Mouse (Mus musculus): ENCODE measurements around the gene Nudt17. TPM values are rescaled to one million over a fixed set of nuclear protein-coding genes. Genes with fewer than 3 reads are reported as not detected.
"Not testable (repeated sequence)": the region's sequence is repeated elsewhere in the genome, so short reads cannot be mapped to it uniquely, and the experiment has no call there.

Nudt17 gene
- polyA plus RNA-seq, 1 experiment from 2014 or later: 15.4 TPM

DNA sequence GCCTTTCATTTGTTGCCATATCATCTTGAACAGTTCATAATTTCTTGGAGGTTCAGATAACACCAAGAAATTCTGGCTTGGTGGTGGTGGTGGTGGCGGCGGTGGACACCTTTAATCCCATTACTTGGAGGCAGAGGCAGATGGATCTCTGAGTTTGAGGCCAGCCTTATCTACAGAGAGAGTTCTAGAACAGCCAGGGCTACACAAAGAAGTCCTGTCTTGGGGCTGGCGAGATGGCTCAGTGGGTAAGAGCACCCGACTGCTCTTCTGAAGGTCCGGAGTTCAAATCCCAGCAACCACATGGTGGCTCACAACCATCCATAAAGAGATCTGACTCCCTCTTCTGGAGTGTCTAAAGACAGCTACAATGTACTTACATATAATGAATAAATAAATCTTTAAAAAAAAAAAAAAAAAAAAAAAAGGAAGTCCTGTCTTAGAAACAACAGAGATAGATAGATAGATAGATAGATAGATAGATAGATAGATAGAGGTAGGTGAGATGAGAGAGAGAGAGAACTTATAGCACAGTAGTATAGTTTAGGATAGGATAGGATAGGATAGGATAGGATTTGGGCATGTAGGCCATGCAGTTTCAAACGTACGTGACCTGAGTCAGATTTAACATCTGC, 42.5 kb downstream of the Nudt17 start:
- H3K9ac ChIP-seq; H3K27ac ChIP-seq; H3K4me2 ChIP-seq; H3K4me3 ChIP-seq; ATAC-seq (replicated peaks); H3K27me3 ChIP-seq (replicated peaks); H3K9me3 ChIP-seq; H3K36me3 ChIP-seq (replicated peaks): not testable (repeated sequence)
- WGBS: 93% methylated on average over 7 of the region's 7 CpGs
- H3K4me1 ChIP-seq: peaks cover 20% of the 10 kb centered on the region

DNA sequence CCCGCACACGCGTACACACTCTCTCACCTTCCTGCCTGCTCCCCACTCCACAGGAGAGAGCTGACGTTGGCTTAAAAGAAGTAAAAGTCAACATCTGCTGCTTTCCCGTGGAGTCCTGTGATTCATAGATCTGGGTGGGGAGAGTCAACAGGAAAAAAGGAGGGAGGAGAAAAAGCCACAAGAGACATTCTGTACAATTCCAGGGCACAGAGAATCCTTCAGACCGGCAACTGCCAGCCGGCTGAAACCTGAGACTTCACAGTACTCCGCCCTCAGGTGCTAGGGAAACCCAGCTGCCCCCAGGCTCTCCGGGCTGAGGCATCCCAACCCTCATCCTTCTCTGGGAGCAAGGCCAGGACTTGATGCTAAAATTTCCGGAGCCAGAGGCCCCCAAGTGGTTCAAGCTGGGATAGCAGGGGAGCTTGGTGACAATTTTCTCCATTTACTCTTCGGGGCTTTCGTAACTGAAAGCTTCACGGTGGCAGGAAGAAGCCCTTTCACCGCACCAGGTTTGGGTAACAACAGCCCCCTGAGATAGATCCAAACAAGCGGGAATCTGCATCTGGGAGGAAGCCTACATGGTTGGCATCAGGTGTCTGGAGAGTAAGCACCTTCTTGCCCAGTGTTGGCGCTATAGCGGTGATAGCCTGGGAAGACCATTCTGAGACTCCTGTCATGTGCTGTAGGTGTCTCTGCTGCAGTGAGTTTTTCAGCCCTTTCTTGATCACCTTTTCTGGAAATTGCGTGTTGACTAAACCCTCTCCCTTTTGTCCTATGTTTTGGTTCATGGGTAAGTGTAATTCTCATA, 44.7 kb downstream of the Nudt17 start:
- Histone ChIP-seq H3K4me2 (peak overlapping the region; percentile 70), H3K4me1 (peaks cover 15% of the 10 kb centered on the region; the same call in 1 of the 2 replicates), H3K27me3 (replicated peaks) (no peaks in the 10 kb centered on the region), H3K4me3 (peak overlapping the region; percentile 38), H3K36me3 (replicated peaks) (no peaks in the 10 kb centered on the region), H3K9me3 (no peaks in the 10 kb centered on the region), H3K27ac (peak overlapping the region; percentile 77), H3K9ac (peak overlapping the region; percentile 34; the same call in 1 of the 2 replicates)
- peak; percentile 87 for ATAC-seq (replicated peaks)
- 7% methylated on average over 17 of the region's 18 CpGs for WGBS

DNA sequence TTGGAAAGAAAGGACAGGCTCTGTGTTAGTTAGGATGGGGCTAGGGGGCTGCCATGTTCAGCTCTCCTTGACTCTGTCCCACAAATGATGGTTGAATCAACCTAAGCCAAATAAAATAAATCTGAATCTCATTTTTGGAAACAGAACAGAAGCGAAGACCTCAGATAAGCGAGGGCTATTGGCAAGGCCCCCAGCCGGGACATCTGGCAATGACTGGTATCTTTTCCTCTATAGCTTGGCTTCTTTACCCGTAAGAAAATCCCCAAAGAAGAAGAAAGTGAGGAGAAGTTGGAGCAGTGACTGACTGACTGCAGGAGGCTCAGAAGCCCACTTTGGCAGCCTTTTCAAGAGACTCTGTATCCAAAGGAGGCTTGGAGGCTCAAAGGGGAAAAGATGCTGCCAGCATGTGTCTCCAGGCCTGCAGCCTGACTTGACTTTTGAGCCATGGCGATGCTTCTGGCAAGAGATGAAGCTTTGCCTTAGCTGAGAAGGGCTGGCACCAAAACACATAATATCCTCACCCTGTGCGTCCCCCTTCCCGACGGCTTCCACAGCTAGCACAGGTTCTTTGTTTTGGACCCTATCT, 45.5 kb downstream of the Nudt17 start:
- Histone ChIP-seq H3K4me3 (peak overlapping the region; percentile 38; the same call in 1 of the 2 replicates), H3K27ac (peak overlapping the region; percentile 77; the same call in 1 of the 2 replicates), H3K4me1 (peaks cover 15% of the 10 kb centered on the region; the same call in 1 of the 2 replicates), H3K27me3 (replicated peaks) (no peaks in the 10 kb centered on the region), H3K36me3 (replicated peaks) (no peaks in the 10 kb centered on the region), H3K9ac (peak overlapping the region; percentile 34; the same call in 1 of the 2 replicates), H3K9me3 (no peaks in the 10 kb centered on the region), H3K4me2 (peak overlapping the region; percentile 70)
- WGBS: 47% methylated on average over 8 of the region's 8 CpGs
- ATAC-seq (replicated peaks): peak; percentile 3; the same call in 1 of the 2 replicates

GRCm38 (mm10) chr3:96660901-96661300, 47.5 kb downstream of the Nudt17 start:
- no peak overlapping the region for H3K9ac ChIP-seq
- no peak overlapping the region for H3K4me3 ChIP-seq
- H3K27me3 ChIP-seq (replicated peaks): no peaks in the 10 kb centered on the region
- no peak overlapping the region for H3K27ac ChIP-seq
- no peaks in the 10 kb centered on the region for H3K36me3 ChIP-seq (replicated peaks)
- ATAC-seq (replicated peaks): no peak
- no peak overlapping the region for H3K4me2 ChIP-seq
- peaks cover 15% of the 10 kb centered on the region; the same call in 1 of the 2 replicates for H3K4me1 ChIP-seq
- no peaks in the 10 kb centered on the region for H3K9me3 ChIP-seq
- 94% methylated on average over 2 of the region's 2 CpGs for WGBS

Other genes starting within 250 kb of the Nudt17 start
- 1.2 and 1.4 TPM in 2 replicates for gene Hfe2, start 183.4 kb downstream of the Nudt17 start, polyA plus RNA-seq (2015; fragmentation: Nextera tagmentation; extraction: Ambion mirVana)
- 52.0 TPM in 2 replicates for gene Txnip, start 150.6 kb downstream of the Nudt17 start, polyA plus RNA-seq (2015; fragmentation: Nextera tagmentation; extraction: Ambion mirVana)
- 1.1 and 2.1 TPM in 2 replicates for gene Gm16253, start 131.6 kb downstream of the Nudt17 start, polyA plus RNA-seq (2015; fragmentation: Nextera tagmentation; extraction: Ambion mirVana)
- 35.7 and 36.9 TPM in 2 replicates for gene Polr3gl, start 114.4 kb downstream of the Nudt17 start, polyA plus RNA-seq (2015; fragmentation: Nextera tagmentation; extraction: Ambion mirVana)
- 15.0 and 16.7 TPM in 2 replicates for gene Ankrd34a, start 111.9 kb downstream of the Nudt17 start, polyA plus RNA-seq (2015; fragmentation: Nextera tagmentation; extraction: Ambion mirVana)
- 3.9 and 4.5 TPM in 2 replicates for gene Lix1l, start 107.4 kb downstream of the Nudt17 start, polyA plus RNA-seq (2015; fragmentation: Nextera tagmentation; extraction: Ambion mirVana)
- 121 and 127 TPM in 2 replicates for gene Rbm8a, start 78.6 kb downstream of the Nudt17 start, polyA plus RNA-seq (2015; fragmentation: Nextera tagmentation; extraction: Ambion mirVana)
- gene Pex11b, start 73.2 kb downstream of the Nudt17 start, polyA plus RNA-seq (2015; fragmentation: Nextera tagmentation; extraction: Ambion mirVana): 58.7 and 58.8 TPM in 2 replicates
- 0.11 and 0.34 TPM in 2 replicates for gene Gm42957, start 73.1 kb downstream of the Nudt17 start, polyA plus RNA-seq (2015; fragmentation: Nextera tagmentation; extraction: Ambion mirVana)
- gene Itga10, start 63.0 kb downstream of the Nudt17 start, polyA plus RNA-seq (2015; fragmentation: Nextera tagmentation; extraction: Ambion mirVana): 1.5 and 1.6 TPM in 2 replicates
- 2.1 TPM in 2 replicates for gene Ankrd35, start 38.4 kb downstream of the Nudt17 start, polyA plus RNA-seq (2015; fragmentation: Nextera tagmentation; extraction: Ambion mirVana)
- 37.8 and 38.7 TPM in 2 replicates for gene Pias3, start 12.2 kb downstream of the Nudt17 start, polyA plus RNA-seq (2015; fragmentation: Nextera tagmentation; extraction: Ambion mirVana)
- gene Polr3c, start 19.1 kb upstream of the Nudt17 start, polyA plus RNA-seq (2015; fragmentation: Nextera tagmentation; extraction: Ambion mirVana): 33.7 and 33.8 TPM in 2 replicates
- gene Rnf115, start 19.1 kb upstream of the Nudt17 start, polyA plus RNA-seq (2015; fragmentation: Nextera tagmentation; extraction: Ambion mirVana): 67.1 and 73.4 TPM in 2 replicates
- 0.17 and 0.36 TPM in 2 replicates for gene Pdzk1, start 120.7 kb upstream of the Nudt17 start, polyA plus RNA-seq (2015; fragmentation: Nextera tagmentation; extraction: Ambion mirVana)
- gene Cd160, start 120.8 kb upstream of the Nudt17 start, polyA plus RNA-seq (2015; fragmentation: Nextera tagmentation; extraction: Ambion mirVana): 0.19 and 0.22 TPM in 2 replicates
- gene Gja5, start 196.1 kb upstream of the Nudt17 start, polyA plus RNA-seq (2015; fragmentation: Nextera tagmentation; extraction: Ambion mirVana): 3.1 and 4.7 TPM in 2 replicates
- 37.6 and 40.5 TPM in 2 replicates for gene Gpr89, start 196.8 kb upstream of the Nudt17 start, polyA plus RNA-seq (2015; fragmentation: Nextera tagmentation; extraction: Ambion mirVana)
- gene Gja8, start 217.5 kb upstream of the Nudt17 start, polyA plus RNA-seq (2015; fragmentation: Nextera tagmentation; extraction: Ambion mirVana): 0.04 and 0.05 TPM in 2 replicates